Mouse (Mus musculus): ENCODE results near the gene Mapk1ip1l.

Gene Mapk1ip1l

GRCm38 (mm10) chr14:47361418-47361817 is 63.4 kb downstream of the Mapk1ip1l start:
- DNase-seq (ENCODE audit: low spot score in 2 of 2): no peak

GRCm38 (mm10) chr14:47361899-47362298 is 63.8 kb downstream of the Mapk1ip1l start:
- no peak for DNase-seq (ENCODE audit: low spot score in 2 of 2)

- DNase-seq (ENCODE audit: low spot score in 2 of 2): no peak
These were observed 66.8 kb downstream of the Mapk1ip1l start for GRCm38 (mm10) chr14:47364742-47365449.

GRCm38 (mm10) chr14:47366881-47367321 is 68.8 kb downstream of the Mapk1ip1l start:
- DNase-seq (ENCODE audit: low spot score in 2 of 2): peak; percentile 32 to 44

GRCm38 (mm10) chr14:47367461-47367860 is 69.4 kb downstream of the Mapk1ip1l start, which contains the start of gene Lgals3:
TSS of gene Lgals3 (plus strand) at chr14:47367751.
- DNase-seq (ENCODE audit: low spot score in 2 of 2): peak; percentile 41 to 48

- no peak for DNase-seq (ENCODE audit: low spot score in 2 of 2)
These were observed 71.7 kb downstream of the Mapk1ip1l start for GRCm38 (mm10) chr14:47369741-47370140.

GRCm38 (mm10) chr14:47370790-47371189 is 72.7 kb downstream of the Mapk1ip1l start:
- no peak for DNase-seq (ENCODE audit: low spot score in 2 of 2)

GRCm38 (mm10) chr14:47371689-47372088 is 73.6 kb downstream of the Mapk1ip1l start:
- no peak for DNase-seq (ENCODE audit: low spot score in 2 of 2)
